Mouse (Mus musculus) heart, embryonic 10.5 days (tissue): ENCODE measurements at regions not wholly inside any gene's neighbourhood (a gene's known extent, or its start where the extent isn't known, plus 50 kb on each side); places are given as distances from the start of the nearest gene placed in this dataset.

Experiments used
- DNase-seq: peaks from one replicate; pipeline ENCODE4 v3.0.0-alpha.2; 2017; ENCODE audit warnings: low spot score
- H3K27ac ChIP-seq: fragments of 300-500 bp; sonication (generic); 2 replicates; pipeline ENCODE4 v1.5.1; 2016; ENCODE audit warnings: mild to moderate bottlenecking
- H3K27me3 ChIP-seq: fragments of 300-500 bp; sonication (generic); 2 replicates; pipeline ENCODE4 v1.6.1; 2016; ENCODE audit warnings: mild to moderate bottlenecking; ENCODE audit not compliant: poor library complexity, insufficient read depth, severe bottlenecking
- H3K36me3 ChIP-seq: fragments of 300-500 bp; sonication (generic); 2 replicates; pipeline ENCODE4 v1.6.1; 2016; ENCODE audit warnings: mild to moderate bottlenecking, moderate library complexity
- H3K4me1 ChIP-seq: fragments of 300-500 bp; sonication (generic); 2 replicates; pipeline ENCODE4 v1.6.1; 2016; ENCODE audit warnings: mild to moderate bottlenecking
- H3K4me3 ChIP-seq: fragments of 300-500 bp; sonication (generic); 2 replicates; pipeline ENCODE4 v1.5.1; 2016; ENCODE audit warnings: mild to moderate bottlenecking, moderate library complexity
- H3K9me3 ChIP-seq: fragments of 300-500 bp; sonication (generic); 2 replicates; pipeline ENCODE4 v1.6.1; 2016; ENCODE audit warnings: mild to moderate bottlenecking, moderate library complexity
- WGBS: fragments of 180-500 bp; shearing (Covaris S2); methylation state at CpG from one replicate; pipeline ENCODE4 v1.1.7; 2016; 5-methylcytosine and 5-hydroxymethylcytosine counted together

- no peak overlapping the region for H3K4me3 ChIP-seq
- no peaks in the 10 kb centered on the region for H3K27me3 ChIP-seq
- H3K4me1 ChIP-seq: no peaks in the 10 kb centered on the region
- no peak for DNase-seq
- 76% methylated on average over 5 of the region's 5 CpGs for WGBS
- no peak overlapping the region for H3K27ac ChIP-seq
- H3K9me3 ChIP-seq: no peaks in the 10 kb centered on the region
- no peaks in the 10 kb centered on the region for H3K36me3 ChIP-seq
Measured at GRCm38 (mm10) chr13:34800906-34801305, 66.3 kb downstream of the Fam50b start.

GRCm38 (mm10) chr13:34806532-34807092, 68.5 kb upstream of the Prpf4b start:
- no peaks in the 10 kb centered on the region for H3K27me3 ChIP-seq
- no peak overlapping the region for H3K27ac ChIP-seq
- WGBS: 68% methylated on average over 9 of the region's 9 CpGs
- no peaks in the 10 kb centered on the region for H3K9me3 ChIP-seq
- H3K36me3 ChIP-seq: no peaks in the 10 kb centered on the region
- no peak for DNase-seq
- no peaks in the 10 kb centered on the region for H3K4me1 ChIP-seq
- H3K4me3 ChIP-seq: no peak overlapping the region

DNA sequence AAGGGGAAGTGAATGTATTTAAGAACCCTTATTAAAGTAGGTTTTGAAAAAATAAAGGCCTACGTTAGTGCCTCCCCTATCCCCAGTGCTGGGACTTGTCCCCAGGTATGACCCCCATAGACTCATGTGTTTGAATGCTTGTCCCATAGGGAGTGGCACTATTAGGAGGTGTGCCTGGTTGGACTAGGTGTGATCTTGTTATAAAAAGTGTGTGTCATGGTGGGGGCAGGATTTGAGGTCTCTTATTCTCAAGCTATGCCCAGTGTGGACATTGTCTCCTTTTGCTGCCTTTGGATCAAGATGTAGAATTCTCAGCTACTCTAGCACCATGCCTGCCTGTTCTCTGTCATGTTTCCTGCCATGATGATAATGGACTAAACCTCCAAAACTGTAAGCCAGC, 65.6 kb upstream of the Prpf4b start:
- no peak overlapping the region for H3K4me3 ChIP-seq
- no peaks in the 10 kb centered on the region for H3K36me3 ChIP-seq
- H3K4me1 ChIP-seq: peaks cover 7% of the 10 kb centered on the region
- WGBS: 86% methylated on average over 1 of the region's 1 CpGs
- no peaks in the 10 kb centered on the region for H3K27me3 ChIP-seq
- H3K9me3 ChIP-seq: peaks cover 6% of the 10 kb centered on the region; the same call in 1 of the 2 replicates
- DNase-seq: peak; percentile 55
- no peak overlapping the region for H3K27ac ChIP-seq

DNA sequence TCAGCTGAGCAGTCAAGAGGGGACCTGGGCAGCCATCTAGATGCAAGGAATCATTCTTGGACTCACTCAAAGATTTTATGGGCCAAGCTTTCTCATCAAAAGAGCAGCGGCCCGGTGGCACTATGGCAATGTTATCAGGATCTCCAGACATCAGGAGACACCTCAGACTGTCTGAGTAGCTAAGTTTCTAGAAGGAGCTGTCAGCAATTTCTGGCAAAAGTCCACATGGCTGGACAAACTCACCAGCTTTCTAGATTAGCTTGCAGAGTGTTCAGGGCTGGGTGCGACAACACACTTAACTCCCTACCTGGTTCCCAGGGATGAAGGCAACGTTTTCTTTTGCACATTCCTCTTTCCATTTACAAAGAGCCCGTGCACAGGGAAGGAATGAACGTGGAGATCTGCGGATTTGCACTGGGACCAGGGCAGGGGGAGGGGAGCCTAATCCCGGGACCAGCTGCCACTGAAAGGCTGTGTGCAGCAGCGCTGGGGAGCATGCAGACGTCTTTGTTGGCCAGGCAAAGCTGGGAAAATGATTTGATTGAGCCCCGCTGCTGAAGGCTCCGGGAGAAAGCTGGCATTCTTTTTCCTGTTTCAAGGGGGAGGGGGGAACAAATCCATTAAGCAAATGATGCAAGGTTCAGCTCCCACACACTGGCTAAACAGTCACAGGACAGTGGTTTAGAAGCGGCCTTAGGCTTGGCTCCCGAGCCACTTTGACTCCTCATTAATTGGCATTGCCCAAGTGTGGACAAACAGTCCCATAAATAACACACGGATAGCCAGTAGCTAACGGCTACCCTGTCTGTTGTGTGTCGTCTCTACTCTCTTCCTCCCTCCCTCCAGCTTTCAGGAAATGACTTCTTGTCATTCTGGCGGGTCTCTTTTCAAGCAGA, 60.7 kb upstream of the Prpf4b start:
- H3K4me3 ChIP-seq: peak overlapping the region; percentile 33
- peak overlapping the region; percentile 82 for H3K27ac ChIP-seq
- peak; percentile 76 for DNase-seq
- peaks cover 15% of the 10 kb centered on the region for H3K4me1 ChIP-seq
- no peaks in the 10 kb centered on the region for H3K36me3 ChIP-seq
- 18% methylated on average over 18 of the region's 18 CpGs for WGBS
- peaks cover 6% of the 10 kb centered on the region; the same call in 1 of the 2 replicates for H3K9me3 ChIP-seq
- H3K27me3 ChIP-seq: no peaks in the 10 kb centered on the region

DNA sequence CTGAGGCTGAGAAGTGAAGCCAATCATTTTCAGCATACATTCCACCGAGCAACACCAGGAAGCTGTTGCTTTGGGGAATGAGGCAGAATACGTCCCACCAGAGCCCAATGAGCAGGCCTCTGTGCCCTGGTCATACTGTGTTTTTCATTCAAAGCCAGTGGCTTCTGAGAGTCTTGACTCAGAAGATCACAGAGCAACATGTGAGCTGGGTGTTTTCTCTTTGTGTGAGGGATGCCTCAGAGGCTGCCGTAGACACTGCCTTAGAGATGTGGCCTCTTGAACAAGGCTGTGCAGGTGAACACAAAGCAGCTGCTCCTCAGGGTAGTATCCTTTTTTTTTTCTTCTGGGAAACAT, 60.1 kb upstream of the Prpf4b start:
- Histone ChIP-seq H3K27ac (peak overlapping the region; percentile 82), H3K9me3 (peaks cover 6% of the 10 kb centered on the region; the same call in 1 of the 2 replicates), H3K27me3 (no peaks in the 10 kb centered on the region), H3K36me3 (no peaks in the 10 kb centered on the region), H3K4me3 (no peak overlapping the region), H3K4me1 (peaks cover 15% of the 10 kb centered on the region)
- DNase-seq: peak; percentile 72
- WGBS: 49% methylated on average over 3 of the region's 3 CpGs

DNA sequence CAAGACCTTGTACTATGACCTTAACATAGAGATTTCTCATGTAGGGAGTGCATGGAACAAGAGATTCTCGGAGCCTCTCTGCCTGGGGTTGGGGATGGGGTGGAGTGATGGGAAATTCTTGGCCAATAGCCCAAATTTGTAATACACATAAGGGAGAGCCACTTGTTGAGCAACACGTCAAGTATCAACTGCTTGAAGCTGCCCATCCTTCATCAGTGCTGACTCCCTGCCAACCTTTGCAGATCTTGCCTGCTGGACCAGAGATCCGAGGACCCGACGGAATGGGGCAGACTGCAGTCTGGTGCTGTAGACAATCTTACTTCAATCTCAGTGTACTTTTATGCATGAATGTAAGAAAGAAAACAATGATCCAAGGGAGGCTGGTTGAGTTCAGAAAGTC, 56.9 kb upstream of the Prpf4b start:
- DNase-seq: peak; percentile 50
- H3K9me3 ChIP-seq: 0 out of 2 replicates have a peak, but pooled peaks cover 1% of the 10 kb centered on the region
- H3K36me3 ChIP-seq: no peaks in the 10 kb centered on the region
- no peak overlapping the region for H3K27ac ChIP-seq
- H3K27me3 ChIP-seq: no peaks in the 10 kb centered on the region
- 78% methylated on average over 5 of the region's 5 CpGs for WGBS
- H3K4me1 ChIP-seq: peaks cover 15% of the 10 kb centered on the region
- H3K4me3 ChIP-seq: no peak overlapping the region

DNA sequence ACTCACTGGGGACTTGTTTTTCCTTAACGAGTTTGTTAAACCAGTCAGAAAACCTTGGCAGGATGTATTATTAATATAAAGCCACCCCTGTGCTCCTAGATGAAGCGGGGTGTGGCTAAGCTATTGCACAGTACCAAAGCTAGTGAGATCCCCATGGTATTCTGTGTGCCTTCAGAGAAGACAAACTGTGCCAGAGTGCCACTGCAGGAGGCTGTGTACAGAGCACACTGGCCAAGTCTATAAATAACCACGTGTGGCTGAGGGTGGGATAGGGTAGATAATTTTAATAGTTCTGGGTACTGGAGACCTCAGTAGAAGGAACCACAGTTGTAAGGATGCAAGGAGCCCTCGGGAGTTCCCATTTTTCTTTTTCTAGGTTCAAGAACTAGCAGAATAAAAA, 54.7 kb upstream of the Prpf4b start:
- H3K4me3 ChIP-seq: no peak overlapping the region
- no peak overlapping the region for H3K27ac ChIP-seq
- DNase-seq: peak; percentile 28
- no peaks in the 10 kb centered on the region for H3K27me3 ChIP-seq
- WGBS: 63% methylated on average over 4 of the region's 4 CpGs
- H3K9me3 ChIP-seq: no peaks in the 10 kb centered on the region
- H3K36me3 ChIP-seq: no peaks in the 10 kb centered on the region
- H3K4me1 ChIP-seq: no peaks in the 10 kb centered on the region

GRCm38 (mm10) chr13:34821946-34822345, 53.2 kb upstream of the Prpf4b start:
- H3K27ac ChIP-seq: no peak overlapping the region
- H3K4me1 ChIP-seq: no peaks in the 10 kb centered on the region
- DNase-seq: no peak
- no peaks in the 10 kb centered on the region for H3K27me3 ChIP-seq
- no peaks in the 10 kb centered on the region for H3K9me3 ChIP-seq
- no peak overlapping the region for H3K4me3 ChIP-seq
- 94% methylated on average over 3 of the region's 3 CpGs for WGBS
- H3K36me3 ChIP-seq: no peaks in the 10 kb centered on the region

- H3K36me3 ChIP-seq: no peaks in the 10 kb centered on the region
- DNase-seq: no peak
- H3K27me3 ChIP-seq: no peaks in the 10 kb centered on the region
- WGBS: 58% methylated on average over 1 of the region's 1 CpGs
- no peak overlapping the region for H3K4me3 ChIP-seq
- no peaks in the 10 kb centered on the region for H3K9me3 ChIP-seq
- H3K4me1 ChIP-seq: peaks cover 11% of the 10 kb centered on the region
- no peak overlapping the region for H3K27ac ChIP-seq
Measured at GRCm38 (mm10) chr13:34824157-34824556, 50.9 kb upstream of the Prpf4b start.
